Comparison of ENCODE assay signal across 31 mouse cellular contexts in genomic region chr11:90570646-90571259, GRCm38 (mm10).
DNase-seq lines count a peak whose midpoint lies in the region; ATAC-seq and TF ChIP-seq lines count a peak whose summit lies in the region.
"Had no signal": no experiment of that assay in that cellular context is flagged by ENCODE, and none has a peak within 500 bp of the region (broad histone marks: within the 10 kb centered on the region; RNA-seq: fewer than 3 reads in every experiment).

No protein-coding gene starts in this region.

- no peaks in the 10 kb centered on the region for H3K27me3 ChIP-seq in heart, embryonic 12.5 days (replicated peaks)
- H3K27me3 ChIP-seq in heart, postnatal 0 days (ENCODE audit: control insufficient read depth, insufficient read depth, low read length) = no peaks in the 10 kb centered on the region
- H3K27me3 ChIP-seq in stomach, postnatal 0 days (ENCODE audit: control insufficient read depth, insufficient read depth, low read length) = no peaks in the 10 kb centered on the region
- H3K27me3 ChIP-seq: CH12.LX; forebrain, embryonic 12.5 days; hindbrain, embryonic 12.5 days; midbrain, embryonic 15.5 days; neural tube, embryonic 15.5 days; stomach, embryonic 15.5 days had no signal

- 53% methylated on average over 2 of the region's 2 CpGs for WGBS in heart, embryonic 12.5 days
- WGBS in heart, postnatal 0 days = 50% methylated on average over 2 of the region's 2 CpGs
- 49% methylated on average over 2 of the region's 2 CpGs for WGBS in stomach, postnatal 0 days

- no peak overlapping the region for H3K9ac ChIP-seq in heart, embryonic 12.5 days
- H3K9ac ChIP-seq in heart, postnatal 0 days (replicated peaks; ENCODE audit: low read depth, low read length) = no peak overlapping the region
- no peak overlapping the region for H3K9ac ChIP-seq in stomach, postnatal 0 days (ENCODE audit: low read length)
- H3K9ac ChIP-seq: forebrain, embryonic 12.5 days; forebrain, postnatal 0 days; hindbrain, embryonic 12.5 days; liver, embryonic 14.5 days; midbrain, embryonic 15.5 days; neural tube, embryonic 15.5 days; stomach, embryonic 15.5 days had no signal

- no peak for DNase-seq in heart, adult 8-10 months (ENCODE audit: low spot score)
- peak; percentile 65 for DNase-seq in heart, postnatal 0 days (ENCODE audit: low spot score)
- DNase-seq in heart, adult 9 months (ENCODE audit: low spot score in 2 of 2) = no peak
- peak; percentile 84 for DNase-seq in MN1 (ENCODE audit: low spot score)
- no peak for DNase-seq in stomach, postnatal 0 days (ENCODE audit: low spot score)
- DNase-seq in thymus, adult 18-20 months = no peak
- DNase-seq in right cerebral cortex, adult 18-20 months = no peak
- DNase-seq: adrenal gland, adult 8-10 months; cerebellum, adult 8-10 months; forebrain, postnatal 0 days; kidney, adult 9 months; kidney, postnatal 10 days; liver; lung, adult 2 months; lung, postnatal 10 days; retina, postnatal 1 day; right cerebral cortex, postnatal 25 days; thymus, adult 2 months; thymus, postnatal 36 days had no signal

- H3K4me1 ChIP-seq in heart, embryonic 12.5 days (replicated peaks) = peaks cover 11% of the 10 kb centered on the region; the same call in 1 of the 2 replicates
- no peaks in the 10 kb centered on the region for H3K4me1 ChIP-seq in heart, postnatal 0 days (ENCODE audit: control insufficient read depth, insufficient read depth)
- H3K4me1 ChIP-seq in stomach, postnatal 0 days (replicated peaks; ENCODE audit: control insufficient read depth, insufficient read depth) = no peaks in the 10 kb centered on the region
- H3K4me1 ChIP-seq: forebrain, embryonic 12.5 days; hindbrain, embryonic 12.5 days; midbrain, embryonic 15.5 days; neural tube, embryonic 15.5 days; stomach, embryonic 15.5 days had no signal

- peaks cover 19% of the 10 kb centered on the region for H3K36me3 ChIP-seq in heart, embryonic 12.5 days
- H3K36me3 ChIP-seq in heart, postnatal 0 days (replicated peaks; ENCODE audit: control insufficient read depth, insufficient read depth, low read length) = 0 out of 2 replicates have a peak, but pooled peaks cover 4% of the 10 kb centered on the region
- no peaks in the 10 kb centered on the region for H3K36me3 ChIP-seq in stomach, postnatal 0 days (ENCODE audit: control insufficient read depth, insufficient read depth, low read length)
- H3K36me3 ChIP-seq: midbrain, embryonic 15.5 days; neural tube, embryonic 15.5 days; stomach, embryonic 15.5 days had no signal

- H3K4me2 ChIP-seq in heart, embryonic 12.5 days = no peak overlapping the region
- H3K4me2 ChIP-seq in heart, postnatal 0 days (ENCODE audit: low read depth, low read length) = no peak overlapping the region
- no peak overlapping the region for H3K4me2 ChIP-seq in stomach, postnatal 0 days (replicated peaks; ENCODE audit: low read depth)
- H3K4me2 ChIP-seq: forebrain, embryonic 12.5 days; heart, embryonic 11.5 days; hindbrain, embryonic 12.5 days; midbrain, embryonic 15.5 days; neural tube, embryonic 15.5 days; stomach, embryonic 15.5 days had no signal

- no peaks in the 10 kb centered on the region for H3K9me3 ChIP-seq in heart, embryonic 12.5 days (replicated peaks)
- no peaks in the 10 kb centered on the region for H3K9me3 ChIP-seq in heart, postnatal 0 days (replicated peaks; ENCODE audit: control insufficient read depth, low read length)
- no peaks in the 10 kb centered on the region for H3K9me3 ChIP-seq in stomach, postnatal 0 days (ENCODE audit: control insufficient read depth, low read length)
- H3K9me3 ChIP-seq: forebrain, embryonic 12.5 days; hindbrain, embryonic 12.5 days; midbrain, embryonic 15.5 days; neural tube, embryonic 15.5 days; stomach, embryonic 15.5 days had no signal

- peak; percentile 45; the same call in 1 of the 2 replicates for ATAC-seq in heart, embryonic 12.5 days (ENCODE audit: insufficient number of reproducible peaks, low FRiP score)
- ATAC-seq in heart, postnatal 0 days (ENCODE audit: insufficient read depth, low read depth) = peak; percentile 78
- peak; percentile 60; the same call in 1 of the 2 replicates for ATAC-seq in stomach, postnatal 0 days (ENCODE audit: low FRiP score, low TSS enrichment)
- ATAC-seq: forebrain, postnatal 0 days; hindbrain, postnatal 0 days; intestine, postnatal 0 days; midbrain, embryonic 15.5 days had no signal

- no peak overlapping the region for H3K27ac ChIP-seq in heart, embryonic 12.5 days (ENCODE audit: poor library complexity, severe bottlenecking)
- no peak overlapping the region for H3K27ac ChIP-seq in heart, postnatal 0 days (ENCODE audit: low read depth)
- no peak overlapping the region for H3K27ac ChIP-seq in stomach, postnatal 0 days (replicated peaks)
- H3K27ac ChIP-seq: forebrain, embryonic 12.5 days; hindbrain, embryonic 12.5 days; hindbrain, postnatal 0 days; liver, embryonic 14.5 days; midbrain, embryonic 15.5 days; neural tube, embryonic 15.5 days; stomach, embryonic 15.5 days had no signal

- TF ChIP-seq CTCF in heart, postnatal 0 days (IDR thresholded peaks at IDR 0.05; ENCODE audit: low read depth) = no peak
- no peak for TF ChIP-seq CTCF in stomach, postnatal 0 days (IDR thresholded peaks at IDR 0.05; ENCODE audit: low read depth)

- 0 out of 2 replicates have a peak, but pooled peaks have one; percentile 16 for TF ChIP-seq EP300 in heart, postnatal 0 days (IDR thresholded peaks at IDR 0.05; ENCODE audit: low read depth)
- no peak for TF ChIP-seq EP300 in stomach, postnatal 0 days (optimal IDR thresholded peaks at IDR 0.05)

- H3K4me3 ChIP-seq in heart, embryonic 12.5 days = no peak overlapping the region
- H3K4me3 ChIP-seq in heart, postnatal 0 days (ENCODE audit: low read depth, low read length) = no peak overlapping the region
- no peak overlapping the region for H3K4me3 ChIP-seq in stomach, postnatal 0 days (ENCODE audit: low read depth, low read length)
- H3K4me3 ChIP-seq: erythroblast, embryonic 14.5 days; forebrain, embryonic 12.5 days; hindbrain, embryonic 12.5 days; midbrain, embryonic 15.5 days; neural tube, embryonic 15.5 days; stomach, embryonic 15.5 days had no signal

Comparison
In these comparisons a context has a peak if more than half of its experiments do, and no peak if none do; other contexts are left out.
1. DNase-seq: peak in heart, postnatal 0 days (single experiment) and MN1 (single experiment); none in heart, adult 8-10 months (single experiment), heart, adult 9 months (0 of 2), stomach, postnatal 0 days (single experiment), thymus, adult 18-20 months (0 of 2) and right cerebral cortex, adult 18-20 months (single experiment).
2. Peak in every context shown above with its lines, with median percentiles within 50 percentile points of each other: ATAC-seq.